Mouse (Mus musculus) ovary, postnatal 10 days (tissue): Measurements from ENCODE around the gene Kdsr.

Source experiments
- DNase-seq: peaks from one replicate; pipeline ENCODE4 v3.0.0; 2022; ENCODE audit warnings: low spot score

Kdsr gene

DNA sequence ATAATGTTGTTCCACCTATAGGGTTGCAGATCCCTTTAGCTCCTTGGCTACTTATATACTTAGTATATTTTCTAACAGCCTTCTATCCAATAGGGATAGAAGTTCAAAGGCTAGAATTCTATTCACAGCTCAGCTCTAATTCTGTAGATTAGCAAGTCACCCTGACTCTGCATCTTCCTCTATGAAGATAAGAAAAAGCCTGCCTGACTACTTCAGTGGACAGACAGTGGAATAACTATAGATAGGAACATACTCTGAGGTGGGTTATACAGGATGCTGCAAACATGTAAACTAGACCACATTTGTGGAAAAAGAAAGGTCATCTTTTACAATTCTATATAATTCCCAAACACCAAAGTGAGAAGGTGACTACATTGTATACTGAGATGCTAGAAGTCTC is 66.9 kb downstream of the Kdsr start:
- DNase-seq = no peak

DNA sequence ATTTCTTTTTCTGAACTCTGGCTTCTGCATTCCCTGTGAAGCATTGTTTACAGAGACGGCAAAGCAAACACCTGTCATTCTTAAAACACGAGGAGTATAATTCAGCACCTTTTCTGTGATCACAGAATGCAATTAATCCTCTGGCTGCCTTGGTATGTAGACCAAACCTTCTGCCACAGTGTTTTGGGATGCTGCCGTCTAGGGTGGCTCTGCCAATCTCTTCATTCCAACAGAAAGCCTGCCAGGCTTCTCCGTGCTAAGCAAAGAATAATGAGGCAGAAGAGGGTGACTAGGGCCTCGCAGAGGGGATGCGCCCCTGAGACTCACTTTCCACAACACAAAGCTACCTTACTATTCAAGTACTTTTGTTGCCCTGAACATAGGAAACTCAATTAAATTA is 68.6 kb downstream of the Kdsr start:
- DNase-seq = no peak

- DNase-seq = no peak
These were observed 71.4 kb downstream of the Kdsr start for GRCm38 (mm10) chr1:106688161-106688516.

DNA sequence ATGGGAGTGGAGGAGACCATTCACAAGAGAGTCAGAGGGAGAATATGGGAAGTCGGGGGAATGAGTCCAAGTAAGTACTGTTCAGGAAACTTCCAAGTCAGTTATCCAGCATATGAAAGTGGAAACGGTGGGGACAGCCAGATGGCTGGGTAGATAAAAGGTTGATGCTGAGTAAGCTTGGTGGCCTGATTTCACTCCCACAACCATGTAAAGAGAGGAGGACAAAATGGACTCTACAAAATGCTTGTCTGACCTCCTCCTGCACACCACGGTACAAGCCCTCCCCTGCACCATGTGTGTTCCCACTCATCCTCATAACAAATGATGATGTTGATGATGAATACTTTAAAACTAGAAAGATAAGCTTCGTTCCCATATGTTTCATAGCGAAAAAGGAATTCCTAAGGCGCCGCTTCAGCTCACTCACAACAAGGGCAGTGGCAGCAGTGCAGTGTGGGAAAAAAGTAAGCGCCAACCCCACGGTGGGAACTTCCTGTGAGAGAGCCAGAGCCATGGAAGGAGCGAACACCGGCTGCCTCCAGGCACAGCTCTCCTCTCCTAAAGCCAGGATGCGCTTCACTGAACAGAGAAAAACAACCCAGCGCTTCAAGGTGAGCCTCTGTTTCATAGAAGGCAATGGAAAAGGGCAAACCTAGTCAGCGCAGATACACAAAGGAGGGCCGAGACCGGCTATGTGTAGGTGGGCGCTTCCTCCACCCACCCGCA is 71.9 kb downstream of the Kdsr start:
- DNase-seq = no peak

- DNase-seq = no peak
These were observed 73.8 kb downstream of the Kdsr start for GRCm38 (mm10) chr1:106685702-106686101.

- DNase-seq = no peak
These were observed 75.0 kb downstream of the Kdsr start for GRCm38 (mm10) chr1:106684546-106684945.

DNA sequence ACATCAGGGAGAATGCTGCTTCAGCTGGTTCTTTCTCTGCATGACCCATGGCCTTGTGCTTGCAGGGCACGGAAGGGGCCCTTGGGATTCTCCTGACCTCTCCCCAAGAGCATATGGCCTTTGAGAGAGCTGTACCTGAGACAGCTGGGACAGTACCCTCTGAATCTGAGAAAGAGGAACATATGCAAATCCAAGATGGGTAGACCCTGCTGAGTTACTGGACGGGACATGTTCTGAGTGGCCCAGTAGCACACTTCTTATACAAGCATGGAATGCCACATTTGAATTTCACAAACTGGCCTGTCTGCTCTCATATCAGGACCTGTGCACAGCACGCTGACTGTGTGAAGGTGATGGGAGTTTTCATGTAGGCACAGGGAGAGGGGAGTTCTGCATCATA is 76.7 kb downstream of the Kdsr start:
- no peak for DNase-seq

GRCm38 (mm10) chr1:106679800-106680515 is 79.6 kb downstream of the Kdsr start:
- no peak for DNase-seq

GRCm38 (mm10) chr1:106678060-106678478 is 81.5 kb downstream of the Kdsr start:
- DNase-seq = no peak
